Mouse (Mus musculus) stomach, embryonic 15.5 days (tissue): ENCODE data around the gene Ahcyl2. TPM values are rescaled to one million over a fixed set of nuclear protein-coding genes. Genes with fewer than 3 reads are reported as not detected.

ENCODE experiments used
- ATAC-seq: fragments of 200-750 bp; cut with Nextera tagmentation; 2 replicates; pipeline ENCODE4 v1.8.0; 2017; ENCODE audit warnings: low read depth, moderate number of reproducible peaks, moderate TSS enrichment; ENCODE audit not compliant: insufficient read depth, low FRiP score
- H3K27ac ChIP-seq: fragments of 300-500 bp; sonication (generic); 2 replicates; pipeline ENCODE4 v1.5.1; 2015; ENCODE audit warnings: mild to moderate bottlenecking, inconsistent platforms
- H3K27me3 ChIP-seq: fragments of 300-500 bp; sonication (generic); replicated peaks from 2 replicates; pipeline ENCODE4 v1.6.1; 2015; ENCODE audit warnings: inconsistent platforms
- H3K36me3 ChIP-seq: fragments of 300-500 bp; sonication (generic); 2 replicates; pipeline ENCODE4 v1.6.1; 2015; ENCODE audit warnings: inconsistent platforms
- H3K4me1 ChIP-seq: fragments of 300-500 bp; sonication (generic); 2 replicates; pipeline ENCODE4 v1.6.1; 2015; ENCODE audit warnings: inconsistent platforms
- H3K4me2 ChIP-seq: fragments of 300-500 bp; sonication (generic); 2 replicates; pipeline ENCODE4 v1.6.1; 2015; ENCODE audit warnings: mild to moderate bottlenecking, inconsistent platforms
- H3K4me3 ChIP-seq: fragments of 300-500 bp; sonication (generic); replicated peaks from 2 replicates; pipeline ENCODE4 v1.5.1; 2015; ENCODE audit warnings: inconsistent platforms
- H3K9ac ChIP-seq: fragments of 300-500 bp; sonication (generic); 2 replicates; pipeline ENCODE4 v1.6.1; 2015; ENCODE audit warnings: inconsistent platforms
- H3K9me3 ChIP-seq: fragments of 300-500 bp; sonication (generic); 2 replicates; pipeline ENCODE4 v1.6.1; 2016; ENCODE audit warnings: inconsistent platforms
- WGBS: fragments of 180-500 bp; shearing (Covaris S2); methylation state at CpG from one replicate; pipeline ENCODE4 v1.1.7; 2015; 5-methylcytosine and 5-hydroxymethylcytosine counted together
- polyA plus RNA-seq: library from polyadenylated mRNA; unstranded; fragments of >200 nt; fragmentation: Nextera tagmentation; extraction: Ambion mirVana; gene quantifications from 2 replicates; pipeline ENCODE4 v1.2.1, GENCODE M21; 2015

Ahcyl2 gene
- polyA plus RNA-seq, 1 experiment from 2014 or later, result 30.2 TPM

DNA sequence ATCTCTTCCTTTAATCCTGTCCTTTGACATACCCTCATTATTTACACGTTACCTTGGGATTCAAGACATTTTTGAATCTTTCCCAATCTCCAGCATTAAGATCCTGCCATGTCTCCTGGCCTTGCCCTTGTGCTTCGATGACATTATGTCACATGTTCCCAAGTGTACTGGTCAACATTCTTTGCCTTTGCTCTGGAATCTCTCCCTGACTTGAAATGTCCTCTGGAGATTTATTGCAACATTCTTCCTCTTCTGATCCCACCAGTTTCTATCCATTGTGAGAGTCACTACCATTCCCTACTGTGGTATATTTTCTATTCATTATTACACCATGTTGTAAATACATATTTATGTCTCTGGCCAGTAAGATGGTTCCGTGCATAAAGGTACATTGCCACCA, 53.1 kb downstream of the Ahcyl2 start:
- no peaks in the 10 kb centered on the region for H3K9me3 ChIP-seq
- H3K4me1 ChIP-seq, result no peaks in the 10 kb centered on the region
- 81% methylated on average over 3 of the region's 3 CpGs for WGBS
- no peaks in the 10 kb centered on the region for H3K27me3 ChIP-seq
- H3K9ac ChIP-seq, result no peak overlapping the region
- no peak overlapping the region for H3K27ac ChIP-seq
- no peak overlapping the region for H3K4me3 ChIP-seq
- no peak for ATAC-seq
- no peak overlapping the region for H3K4me2 ChIP-seq
- H3K36me3 ChIP-seq, result no peaks in the 10 kb centered on the region

GRCm38 (mm10) chr6:29821770-29822169, 54.0 kb downstream of the Ahcyl2 start:
- Histone ChIP-seq H3K4me3 (no peak overlapping the region), H3K4me1 (no peaks in the 10 kb centered on the region), H3K36me3 (no peaks in the 10 kb centered on the region), H3K27me3 (no peaks in the 10 kb centered on the region), H3K4me2 (no peak overlapping the region), H3K9me3 (no peaks in the 10 kb centered on the region), H3K9ac (no peak overlapping the region), H3K27ac (no peak overlapping the region)
- 59% methylated on average over 1 of the region's 1 CpGs for WGBS
- peak; percentile 63 for ATAC-seq

DNA sequence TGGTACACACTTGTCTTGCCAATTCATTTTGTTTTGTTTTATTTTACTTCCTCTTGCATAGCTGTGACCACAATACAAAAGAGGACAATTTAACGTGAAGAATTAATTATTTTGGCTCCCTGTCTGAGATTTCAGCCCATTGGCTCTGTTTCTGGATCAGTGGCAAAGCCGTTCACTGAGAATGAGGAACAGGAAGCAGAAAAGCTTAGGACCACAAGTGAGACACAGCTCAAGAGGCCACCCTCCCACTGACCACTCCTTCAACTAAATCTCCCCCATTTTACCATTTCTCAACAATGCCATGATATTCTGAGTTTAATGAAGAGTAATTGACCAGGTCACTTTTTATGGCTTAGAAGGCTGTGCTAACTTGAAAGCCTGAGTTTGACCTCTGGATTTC, 57.5 kb downstream of the Ahcyl2 start:
- no peaks in the 10 kb centered on the region for H3K9me3 ChIP-seq
- no peak overlapping the region for H3K4me2 ChIP-seq
- H3K9ac ChIP-seq, result no peak overlapping the region
- ATAC-seq, result no peak
- no peaks in the 10 kb centered on the region for H3K36me3 ChIP-seq
- 52% methylated on average over 2 of the region's 2 CpGs for WGBS
- no peaks in the 10 kb centered on the region for H3K4me1 ChIP-seq
- H3K27me3 ChIP-seq, result no peaks in the 10 kb centered on the region
- no peak overlapping the region for H3K27ac ChIP-seq
- no peak overlapping the region for H3K4me3 ChIP-seq

- Histone ChIP-seq H3K4me2 (no peak overlapping the region), H3K9ac (no peak overlapping the region), H3K27ac (no peak overlapping the region), H3K4me1 (no peaks in the 10 kb centered on the region), H3K36me3 (no peaks in the 10 kb centered on the region), H3K27me3 (no peaks in the 10 kb centered on the region), H3K9me3 (no peaks in the 10 kb centered on the region), H3K4me3 (no peak overlapping the region)
- WGBS, result 72% methylated on average over 5 of the region's 5 CpGs
- no peak for ATAC-seq
Measured at GRCm38 (mm10) chr6:29827291-29828242, 59.8 kb downstream of the Ahcyl2 start.

- H3K9me3 ChIP-seq, result no peaks in the 10 kb centered on the region
- H3K4me2 ChIP-seq, result no peak overlapping the region
- H3K36me3 ChIP-seq, result no peaks in the 10 kb centered on the region
- H3K4me1 ChIP-seq, result no peaks in the 10 kb centered on the region
- no peaks in the 10 kb centered on the region for H3K27me3 ChIP-seq
- no peak overlapping the region for H3K9ac ChIP-seq
- WGBS, result 80% methylated on average over 3 of the region's 3 CpGs
- ATAC-seq, result no peak
- H3K4me3 ChIP-seq, result no peak overlapping the region
- no peak overlapping the region for H3K27ac ChIP-seq
Measured at GRCm38 (mm10) chr6:29828574-29829234, 60.9 kb downstream of the Ahcyl2 start.

DNA sequence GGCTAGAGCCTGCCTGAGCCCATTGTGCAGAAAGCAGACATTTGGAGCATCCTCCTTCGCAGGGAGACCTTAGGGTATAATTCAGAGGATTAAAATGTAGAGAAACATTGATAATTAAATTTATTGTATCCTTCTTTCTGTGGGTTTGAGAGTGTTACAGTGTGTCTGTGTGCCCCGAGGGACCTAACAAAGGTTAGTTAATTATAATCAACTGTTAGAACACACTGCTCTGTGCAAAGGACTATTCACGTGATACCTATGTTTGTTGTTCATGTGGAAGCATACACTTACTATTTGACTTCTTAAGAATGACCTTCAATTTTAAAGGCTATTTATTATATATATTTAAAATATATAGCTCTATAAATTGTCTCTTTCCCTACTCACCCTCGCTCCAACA, 64.5 kb downstream of the Ahcyl2 start:
- H3K27me3 ChIP-seq, result no peaks in the 10 kb centered on the region
- no peaks in the 10 kb centered on the region for H3K9me3 ChIP-seq
- H3K36me3 ChIP-seq, result no peaks in the 10 kb centered on the region
- ATAC-seq, result no peak
- no peak overlapping the region for H3K4me2 ChIP-seq
- no peak overlapping the region for H3K4me3 ChIP-seq
- 76% methylated on average over 4 of the region's 4 CpGs for WGBS
- no peak overlapping the region for H3K27ac ChIP-seq
- H3K4me1 ChIP-seq, result no peaks in the 10 kb centered on the region
- no peak overlapping the region for H3K9ac ChIP-seq

DNA sequence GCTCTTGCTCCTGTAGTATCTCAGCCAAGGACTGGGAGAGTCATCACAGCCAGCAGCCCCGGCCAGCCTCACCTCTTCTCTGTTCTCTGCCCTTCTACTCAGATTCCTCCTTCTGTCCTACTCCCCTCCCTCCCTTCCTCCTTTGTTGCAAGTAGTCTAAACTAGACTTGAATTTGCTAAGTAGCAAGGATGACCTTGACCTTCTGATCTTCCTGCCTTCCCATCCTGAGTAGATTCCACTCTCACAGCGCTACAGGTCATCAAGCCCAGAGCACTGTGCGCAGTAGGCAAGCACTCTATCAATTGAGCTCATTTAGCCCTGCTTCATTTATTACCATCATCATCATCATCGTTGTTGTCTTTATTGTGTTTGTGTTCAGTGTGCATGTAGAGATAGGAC, 65.3 kb downstream of the Ahcyl2 start:
- no peak overlapping the region for H3K27ac ChIP-seq
- H3K9me3 ChIP-seq, result no peaks in the 10 kb centered on the region
- no peak overlapping the region for H3K4me3 ChIP-seq
- H3K4me2 ChIP-seq, result no peak overlapping the region
- no peak overlapping the region for H3K9ac ChIP-seq
- 80% methylated on average over 4 of the region's 4 CpGs for WGBS
- no peaks in the 10 kb centered on the region for H3K27me3 ChIP-seq
- H3K36me3 ChIP-seq, result no peaks in the 10 kb centered on the region
- no peaks in the 10 kb centered on the region for H3K4me1 ChIP-seq
- ATAC-seq, result no peak

GRCm38 (mm10) chr6:29833568-29834255, 65.9 kb downstream of the Ahcyl2 start:
- no peak overlapping the region for H3K27ac ChIP-seq
- no peaks in the 10 kb centered on the region for H3K9me3 ChIP-seq
- no peaks in the 10 kb centered on the region for H3K4me1 ChIP-seq
- no peaks in the 10 kb centered on the region for H3K36me3 ChIP-seq
- 66% methylated on average over 4 of the region's 4 CpGs for WGBS
- no peak overlapping the region for H3K4me2 ChIP-seq
- no peak for ATAC-seq
- no peak overlapping the region for H3K9ac ChIP-seq
- H3K4me3 ChIP-seq, result no peak overlapping the region
- H3K27me3 ChIP-seq, result no peaks in the 10 kb centered on the region

DNA sequence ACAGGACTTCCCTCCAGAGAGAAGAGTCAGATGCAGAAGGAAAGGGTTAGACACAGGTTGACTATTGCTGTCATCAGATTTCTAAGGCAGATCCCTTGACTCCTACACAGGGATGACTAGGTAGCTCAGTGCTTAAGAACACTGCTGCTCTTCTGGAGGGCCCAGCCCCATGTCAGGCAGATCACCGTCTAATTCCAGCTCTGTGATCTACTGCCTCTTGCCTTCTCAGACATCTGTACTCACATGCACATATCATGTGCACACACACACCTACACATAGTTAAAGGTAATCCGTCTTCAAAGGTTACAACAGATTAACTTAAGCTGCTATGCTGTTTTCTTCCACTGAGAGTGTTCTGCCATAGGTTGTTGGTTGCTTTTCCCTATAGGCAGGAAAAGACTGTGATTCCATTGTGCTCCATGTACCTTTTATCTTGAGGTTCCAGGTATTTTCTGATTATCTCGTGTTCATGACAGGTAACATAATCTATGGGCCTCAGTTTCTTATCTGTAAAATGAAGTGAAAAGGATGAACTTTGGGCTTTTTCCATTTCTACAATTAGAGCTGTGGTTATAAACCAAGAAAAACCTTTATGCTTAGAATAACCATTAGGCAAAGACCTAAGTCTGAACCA, 67.8 kb downstream of the Ahcyl2 start:
- 64% methylated on average over 3 of the region's 3 CpGs for WGBS
- Histone ChIP-seq H3K4me2 (no peak overlapping the region), H3K9me3 (no peaks in the 10 kb centered on the region), H3K9ac (no peak overlapping the region), H3K4me1 (no peaks in the 10 kb centered on the region), H3K4me3 (no peak overlapping the region), H3K27ac (no peak overlapping the region), H3K27me3 (no peaks in the 10 kb centered on the region), H3K36me3 (no peaks in the 10 kb centered on the region)
- no peak for ATAC-seq

- WGBS, result 94% methylated on average over 2 of the region's 2 CpGs
Measured at GRCm38 (mm10) chr6:29837579-29837978, 69.8 kb downstream of the Ahcyl2 start.

DNA sequence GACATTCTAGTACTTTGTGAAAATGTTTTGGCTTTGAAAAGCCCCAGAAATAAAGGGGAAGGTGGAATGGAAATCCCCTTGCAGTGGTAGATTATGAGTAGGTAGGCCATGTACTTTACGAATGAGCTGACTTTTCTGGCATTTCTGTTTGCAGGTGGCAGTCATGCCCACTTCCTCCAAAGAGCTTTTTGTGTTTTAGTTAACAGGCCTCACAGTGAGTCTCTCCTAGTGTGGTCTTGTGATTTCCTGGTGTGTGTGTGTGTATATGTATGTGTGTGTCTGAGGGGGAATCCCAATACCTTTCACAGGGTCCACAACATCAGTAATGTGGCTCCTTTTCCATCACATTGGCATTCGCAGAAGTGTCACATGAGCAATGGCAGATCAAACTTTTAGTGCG, 70.7 kb downstream of the Ahcyl2 start:
- no peak for ATAC-seq
- 85% methylated on average over 3 of the region's 3 CpGs for WGBS
- Histone ChIP-seq H3K9me3 (no peaks in the 10 kb centered on the region), H3K4me2 (no peak overlapping the region), H3K9ac (no peak overlapping the region), H3K27ac (no peak overlapping the region), H3K4me3 (no peak overlapping the region), H3K4me1 (no peaks in the 10 kb centered on the region), H3K27me3 (no peaks in the 10 kb centered on the region), H3K36me3 (no peaks in the 10 kb centered on the region)

More at GRCm38 (mm10) chr6:29837579-29837978, 69.8 kb downstream of the Ahcyl2 start:
- Histone ChIP-seq H3K27ac (no peak overlapping the region), H3K4me3 (no peak overlapping the region), H3K4me1 (no peaks in the 10 kb centered on the region), H3K36me3 (no peaks in the 10 kb centered on the region), H3K9me3 (no peaks in the 10 kb centered on the region), H3K9ac (no peak overlapping the region), H3K4me2 (no peak overlapping the region), H3K27me3 (no peaks in the 10 kb centered on the region)
- ATAC-seq, result no peak
